Mouse (Mus musculus) forebrain, embryonic 13.5 days (tissue): ENCODE measurements around the gene Ephb2. TPM values are rescaled to one million over a fixed set of nuclear protein-coding genes. Genes with fewer than 3 reads are reported as not detected.

Source experiments
- ATAC-seq: fragments of 200-750 bp; cut with Nextera tagmentation; 2 replicates; pipeline ENCODE4 v1.8.0; 2017
- H3K27ac ChIP-seq: fragments of 300-500 bp; sonication (generic); 2 replicates; pipeline ENCODE4 v1.5.1; 2015; ENCODE audit warnings: inconsistent platforms, mild to moderate bottlenecking, moderate library complexity
- H3K27me3 ChIP-seq: fragments of 300-500 bp; sonication (generic); 2 replicates; pipeline ENCODE4 v1.6.1; 2015; ENCODE audit warnings: mild to moderate bottlenecking, inconsistent platforms
- H3K36me3 ChIP-seq: fragments of 300-500 bp; sonication (generic); 2 replicates; pipeline ENCODE4 v1.6.1; 2015; ENCODE audit warnings: mild to moderate bottlenecking, inconsistent platforms; ENCODE audit not compliant: poor library complexity, severe bottlenecking
- H3K4me1 ChIP-seq: fragments of 300-500 bp; sonication (generic); 2 replicates; pipeline ENCODE4 v1.6.1; 2015; ENCODE audit warnings: inconsistent platforms
- H3K4me2 ChIP-seq: fragments of 300-500 bp; sonication (generic); 2 replicates; pipeline ENCODE4 v1.6.1; 2015; ENCODE audit warnings: inconsistent platforms, mild to moderate bottlenecking, moderate library complexity
- H3K4me3 ChIP-seq: fragments of 300-500 bp; sonication (generic); 2 replicates; pipeline ENCODE4 v1.5.1; 2015; ENCODE audit warnings: mild to moderate bottlenecking, inconsistent platforms
- H3K9ac ChIP-seq: fragments of 300-500 bp; sonication (generic); 2 replicates; pipeline ENCODE4 v1.6.1; 2015; ENCODE audit warnings: mild to moderate bottlenecking, inconsistent platforms
- H3K9me3 ChIP-seq: fragments of 300-500 bp; sonication (generic); replicated peaks from 2 replicates; pipeline ENCODE4 v1.6.1; 2016; ENCODE audit warnings: inconsistent platforms
- WGBS: fragments of 180-500 bp; shearing (Covaris S2); methylation state at CpG from one replicate; pipeline ENCODE4 v1.1.7; 2015; 5-methylcytosine and 5-hydroxymethylcytosine counted together
- polyA plus RNA-seq: library from polyadenylated mRNA; unstranded; fragments of >200 nt; fragmentation: Nextera tagmentation; extraction: Ambion mirVana; gene quantifications from 2 replicates; pipeline ENCODE4 v1.2.1, GENCODE M21; 2015

Gene Ephb2
- polyA plus RNA-seq, 1 experiment from 2014 or later: 10.7 TPM

DNA sequence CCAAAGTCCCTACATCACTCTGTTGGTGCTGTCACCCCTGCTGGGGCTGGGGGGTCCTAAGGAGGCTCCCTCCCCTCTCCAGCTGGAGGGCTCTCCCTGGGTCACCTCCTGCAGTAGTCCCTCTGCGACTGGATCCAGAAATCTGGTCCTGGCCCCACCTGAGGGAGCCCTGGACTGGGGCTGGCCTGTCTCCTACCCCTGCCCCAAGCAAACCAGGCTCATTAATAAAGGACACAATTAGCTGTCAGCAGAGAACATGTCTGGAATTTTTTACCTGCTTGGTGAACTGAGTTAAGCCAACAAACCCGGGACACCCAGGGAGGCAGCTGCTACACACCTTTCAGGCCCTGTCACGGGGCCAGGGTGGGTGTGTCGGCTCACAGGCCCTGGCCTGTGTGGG is 129.1 kb downstream of the Ephb2 start:
- no peak overlapping the region for H3K9ac ChIP-seq
- no peaks in the 10 kb centered on the region for H3K9me3 ChIP-seq
- peaks cover 53% of the 10 kb centered on the region for H3K4me1 ChIP-seq
- H3K27ac ChIP-seq: no peak overlapping the region
- no peak overlapping the region for H3K4me3 ChIP-seq
- WGBS: 76% methylated on average over 4 of the region's 4 CpGs
- H3K27me3 ChIP-seq: no peaks in the 10 kb centered on the region
- no peaks in the 10 kb centered on the region for H3K36me3 ChIP-seq
- no peak for ATAC-seq
- no peak overlapping the region for H3K4me2 ChIP-seq

GRCm38 (mm10) chr4:136705091-136705490 is 130.7 kb downstream of the Ephb2 start:
- Histone ChIP-seq H3K36me3 (no peaks in the 10 kb centered on the region), H3K4me2 (no peak overlapping the region), H3K9ac (no peak overlapping the region), H3K27ac (no peak overlapping the region; the same call in 1 of the 2 replicates), H3K27me3 (no peaks in the 10 kb centered on the region), H3K9me3 (no peaks in the 10 kb centered on the region), H3K4me1 (peaks cover 68% of the 10 kb centered on the region), H3K4me3 (no peak overlapping the region)
- ATAC-seq: no peak
- 66% methylated on average over 5 of the region's 5 CpGs for WGBS

DNA sequence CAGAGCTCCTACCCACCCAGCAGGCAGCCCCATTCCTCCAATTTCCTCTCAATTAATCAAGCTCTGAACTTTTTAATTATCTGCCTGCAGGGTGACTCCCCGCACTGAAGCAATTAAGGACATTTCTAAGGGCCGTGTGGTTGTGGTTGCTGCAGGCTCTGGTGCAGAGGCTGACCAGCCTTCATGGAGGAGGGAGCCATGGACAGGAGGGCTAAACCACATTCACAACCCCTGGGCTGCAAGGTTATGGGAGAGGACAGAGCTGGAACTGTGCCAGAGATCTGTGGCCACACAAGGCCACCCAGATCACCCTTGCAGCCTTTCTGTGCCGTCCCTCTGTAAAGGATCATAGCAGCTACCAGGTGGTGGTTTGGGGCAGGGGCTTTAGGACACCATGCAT is 131.2 kb downstream of the Ephb2 start:
- no peak for ATAC-seq
- Histone ChIP-seq H3K4me1 (peaks cover 73% of the 10 kb centered on the region), H3K27ac (no peak overlapping the region), H3K4me3 (no peak overlapping the region), H3K27me3 (no peaks in the 10 kb centered on the region), H3K9ac (peak overlapping the region; percentile 26; the same call in 1 of the 2 replicates), H3K9me3 (no peaks in the 10 kb centered on the region), H3K4me2 (no peak overlapping the region), H3K36me3 (no peaks in the 10 kb centered on the region)
- WGBS: 14% methylated on average over 3 of the region's 3 CpGs

- 90% methylated on average over 11 of the region's 11 CpGs for WGBS
Measured at GRCm38 (mm10) chr4:136703351-136703750, 132.4 kb downstream of the Ephb2 start.

DNA sequence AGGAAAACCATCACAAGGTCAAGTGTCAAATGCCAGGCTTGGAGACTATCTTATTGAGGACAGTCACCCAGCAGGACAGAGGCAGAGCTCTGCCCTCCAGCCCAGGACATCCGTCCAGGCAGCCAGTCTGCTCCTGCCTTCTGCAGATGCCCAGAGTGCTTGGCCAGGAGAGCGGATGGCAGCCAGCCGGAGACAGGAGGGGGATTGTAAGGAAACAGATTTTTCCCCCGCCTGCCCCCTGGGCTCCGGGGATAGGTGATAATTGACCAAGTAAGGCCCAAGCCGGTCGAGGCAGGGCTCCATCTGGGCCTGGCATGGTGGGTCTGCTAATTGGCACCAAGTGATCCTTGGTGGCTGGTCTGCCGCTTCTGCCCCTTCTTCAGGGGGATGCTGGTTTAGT is 133.3 kb downstream of the Ephb2 start:
- Histone ChIP-seq H3K36me3 (no peaks in the 10 kb centered on the region), H3K9me3 (no peaks in the 10 kb centered on the region), H3K4me2 (no peak overlapping the region), H3K9ac (no peak overlapping the region), H3K27me3 (no peaks in the 10 kb centered on the region), H3K4me3 (no peak overlapping the region), H3K27ac (0 out of 2 replicates have a peak overlapping the region, but pooled peaks have one; percentile 41), H3K4me1 (peaks cover 80% of the 10 kb centered on the region)
- WGBS: 69% methylated on average over 8 of the region's 8 CpGs
- peak; percentile 16; the same call in 1 of the 2 replicates for ATAC-seq

More at GRCm38 (mm10) chr4:136703351-136703750, 132.4 kb downstream of the Ephb2 start:
- H3K36me3 ChIP-seq: no peaks in the 10 kb centered on the region
- H3K4me3 ChIP-seq: no peak overlapping the region
- H3K4me1 ChIP-seq: peaks cover 75% of the 10 kb centered on the region
- no peaks in the 10 kb centered on the region for H3K27me3 ChIP-seq
- no peak overlapping the region for H3K9ac ChIP-seq
- no peaks in the 10 kb centered on the region for H3K9me3 ChIP-seq
- H3K4me2 ChIP-seq: no peak overlapping the region
- ATAC-seq: no peak
- peak overlapping the region; percentile 15; the same call in 1 of the 2 replicates for H3K27ac ChIP-seq

DNA sequence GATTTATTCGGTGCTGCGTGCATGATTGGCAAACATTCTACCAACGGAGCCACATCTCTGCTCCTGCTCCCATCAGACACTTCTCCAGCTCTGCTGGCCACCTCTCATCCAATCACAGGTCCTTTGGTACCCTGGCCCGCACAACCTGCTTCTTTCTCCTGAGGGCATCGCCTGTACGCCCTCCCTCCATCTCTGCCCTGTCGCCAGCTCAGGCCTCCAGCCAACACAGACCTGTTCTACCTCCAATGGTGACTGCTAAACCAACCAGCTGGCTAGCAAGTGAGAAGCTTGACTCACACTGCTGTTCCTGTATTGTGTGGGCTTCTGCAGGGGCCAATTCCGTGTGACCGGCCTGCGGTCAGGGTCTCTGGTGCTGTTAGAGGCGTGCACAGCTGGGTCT is 134.6 kb downstream of the Ephb2 start:
- no peak overlapping the region; the same call in 1 of the 2 replicates for H3K27ac ChIP-seq

DNA sequence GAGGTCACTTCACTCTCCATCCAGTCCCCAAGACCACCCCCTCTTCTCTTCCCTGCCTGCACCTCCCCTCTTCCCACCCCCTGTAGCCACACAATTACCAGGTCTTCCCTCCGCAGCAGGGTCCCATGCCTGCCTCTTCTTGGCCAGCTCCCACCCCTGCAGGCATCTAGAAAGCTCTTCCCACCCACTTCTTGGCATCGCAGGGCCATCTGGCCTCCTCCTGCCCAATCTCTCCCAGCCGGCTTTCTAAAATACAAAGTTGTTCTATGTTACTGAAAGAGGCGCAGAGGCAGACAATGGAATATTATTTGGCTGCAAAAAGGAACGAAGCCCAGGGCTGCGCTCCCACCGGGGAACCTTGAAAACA is 136.7 kb downstream of the Ephb2 start:
- H3K27ac ChIP-seq: peak overlapping the region; percentile 78
- H3K4me1 ChIP-seq: peaks cover 66% of the 10 kb centered on the region
- peaks cover 19% of the 10 kb centered on the region for H3K36me3 ChIP-seq
- H3K4me2 ChIP-seq: no peak overlapping the region
- peak; percentile 17 for ATAC-seq
- H3K27me3 ChIP-seq: no peaks in the 10 kb centered on the region
- H3K9me3 ChIP-seq: no peaks in the 10 kb centered on the region
- WGBS: 30% methylated on average over 7 of the region's 7 CpGs
- no peak overlapping the region for H3K9ac ChIP-seq
- no peak overlapping the region for H3K4me3 ChIP-seq

More for the DNA sequence above, 134.6 kb downstream of the Ephb2 start:
- H3K4me1 ChIP-seq: peaks cover 80% of the 10 kb centered on the region
- 84% methylated on average over 11 of the region's 11 CpGs for WGBS
- H3K36me3 ChIP-seq: no peaks in the 10 kb centered on the region
- no peak overlapping the region for H3K4me2 ChIP-seq
- ATAC-seq: no peak
- no peak overlapping the region for H3K4me3 ChIP-seq
- H3K27me3 ChIP-seq: no peaks in the 10 kb centered on the region
- no peak overlapping the region for H3K9ac ChIP-seq
- no peaks in the 10 kb centered on the region for H3K9me3 ChIP-seq

- peaks cover 62% of the 10 kb centered on the region for H3K4me1 ChIP-seq
- no peaks in the 10 kb centered on the region for H3K9me3 ChIP-seq
- no peak overlapping the region for H3K9ac ChIP-seq
- no peak overlapping the region for H3K4me3 ChIP-seq
- peaks cover 25% of the 10 kb centered on the region for H3K36me3 ChIP-seq
- ATAC-seq: peak; percentile 64
- H3K4me2 ChIP-seq: no peak overlapping the region
- H3K27ac ChIP-seq: peak overlapping the region; percentile 78
- H3K27me3 ChIP-seq: no peaks in the 10 kb centered on the region
- WGBS: 65% methylated on average over 11 of the region's 11 CpGs
Measured at GRCm38 (mm10) chr4:136698404-136699083, 137.2 kb downstream of the Ephb2 start.

- H3K4me1 ChIP-seq: peaks cover 51% of the 10 kb centered on the region
- H3K27me3 ChIP-seq: no peaks in the 10 kb centered on the region
- H3K4me3 ChIP-seq: no peak overlapping the region
- no peak overlapping the region for H3K4me2 ChIP-seq
- H3K9me3 ChIP-seq: no peaks in the 10 kb centered on the region
- 85% methylated on average over 6 of the region's 6 CpGs for WGBS
- no peak overlapping the region for H3K9ac ChIP-seq
- H3K27ac ChIP-seq: no peak overlapping the region
- no peak for ATAC-seq
- H3K36me3 ChIP-seq: peaks cover 37% of the 10 kb centered on the region
Measured at GRCm38 (mm10) chr4:136697325-136697724, 138.5 kb downstream of the Ephb2 start.

DNA sequence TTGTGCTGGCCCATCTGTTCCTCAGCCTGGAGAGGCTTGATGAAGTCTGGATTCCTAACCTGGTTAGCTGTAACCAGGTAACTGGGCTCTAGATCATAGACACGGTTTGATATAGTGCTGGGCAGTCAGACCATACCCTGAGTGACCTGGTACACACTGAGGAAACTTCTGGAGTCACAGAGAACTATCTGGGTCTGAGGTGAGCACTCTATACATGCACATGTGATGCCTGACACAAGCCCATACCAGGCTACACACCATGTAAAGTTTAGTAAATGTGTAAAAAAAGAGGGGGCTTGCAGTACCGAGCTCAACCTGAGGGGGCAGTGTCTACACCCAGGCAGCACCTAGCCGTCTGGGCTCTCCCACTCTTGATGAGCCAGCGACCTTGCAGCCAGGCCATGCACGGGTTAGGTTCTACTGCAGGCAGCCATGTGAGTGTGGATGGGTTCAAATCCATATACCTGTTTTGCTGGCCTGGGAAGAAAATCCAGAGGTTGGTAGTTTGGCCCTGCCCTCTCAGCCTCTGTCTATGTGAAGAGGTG is 139.3 kb downstream of the Ephb2 start:
- Histone ChIP-seq H3K36me3 (peaks cover 46% of the 10 kb centered on the region), H3K4me1 (peaks cover 42% of the 10 kb centered on the region), H3K4me3 (no peak overlapping the region), H3K27ac (no peak overlapping the region), H3K27me3 (no peaks in the 10 kb centered on the region), H3K9ac (no peak overlapping the region), H3K9me3 (no peaks in the 10 kb centered on the region), H3K4me2 (no peak overlapping the region)
- WGBS: 20% methylated on average over 5 of the region's 5 CpGs
- ATAC-seq: peak; percentile 44

GRCm38 (mm10) chr4:136695696-136696095 is 140.1 kb downstream of the Ephb2 start:
- Histone ChIP-seq H3K4me3 (no peak overlapping the region), H3K27me3 (no peaks in the 10 kb centered on the region), H3K27ac (no peak overlapping the region), H3K36me3 (peaks cover 52% of the 10 kb centered on the region), H3K9me3 (no peaks in the 10 kb centered on the region), H3K4me1 (peaks cover 34% of the 10 kb centered on the region), H3K9ac (no peak overlapping the region), H3K4me2 (no peak overlapping the region)
- no peak for ATAC-seq
- 94% methylated on average over 9 of the region's 9 CpGs for WGBS

DNA sequence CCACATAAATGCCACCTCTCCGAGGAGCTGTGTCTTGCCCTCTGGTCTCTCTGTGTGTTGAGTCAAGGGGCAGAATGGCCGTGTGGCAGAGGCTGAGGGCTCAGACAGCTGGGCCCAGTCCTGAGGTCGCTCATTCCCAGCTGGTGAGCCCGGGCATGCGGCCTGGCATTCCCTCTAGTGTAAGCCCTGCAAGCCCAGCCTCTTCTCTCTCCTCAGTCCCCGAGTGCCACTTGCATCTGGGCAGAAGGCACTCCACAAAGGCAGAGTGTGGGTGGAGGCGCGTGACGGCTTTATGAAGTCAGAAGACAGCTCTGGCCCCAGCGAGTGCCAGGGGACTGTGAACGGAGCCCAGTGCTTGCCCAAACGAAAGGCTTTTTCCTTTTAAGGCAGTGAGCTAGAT is 145.8 kb downstream of the Ephb2 start:
- peaks cover 83% of the 10 kb centered on the region for H3K36me3 ChIP-seq
- H3K27me3 ChIP-seq: no peaks in the 10 kb centered on the region
- H3K4me1 ChIP-seq: peaks cover 7% of the 10 kb centered on the region; the same call in 1 of the 2 replicates
- no peaks in the 10 kb centered on the region for H3K9me3 ChIP-seq
- no peak overlapping the region for H3K4me3 ChIP-seq
- 85% methylated on average over 12 of the region's 12 CpGs for WGBS
- no peak for ATAC-seq
- no peak overlapping the region for H3K4me2 ChIP-seq
- H3K27ac ChIP-seq: no peak overlapping the region
- no peak overlapping the region for H3K9ac ChIP-seq
